Mouse (Mus musculus) heart, postnatal 25 days (tissue): ENCODE data around the gene Cspg4. TPM values are rescaled to one million over a fixed set of nuclear protein-coding genes. Genes with fewer than 3 reads are reported as not detected.
"Not testable (repeated sequence)": the region's sequence is repeated elsewhere in the genome, so short reads cannot be mapped to it uniquely, and the experiment has no call there.

Source experiments
- DNase-seq: peaks from one replicate; pipeline ENCODE4 v3.0.0; 2022; ENCODE audit warnings: low spot score
- intact Hi-C: fragments of 180-260 bp; cut with DNase I; formaldehyde crosslinking; loops from one replicate; pipeline ENCODE4 v1.15.1; 2025
- total RNA-seq, 2 experiments: library from RNA; stranded (reverse); gene quantifications; 2 replicates each; pipeline ENCODE4 v1.2.3; 2021

Gene Cspg4
- total RNA-seq, 2 experiments from 2014 or later, result 15.2 to 20.4 TPM

DNA sequence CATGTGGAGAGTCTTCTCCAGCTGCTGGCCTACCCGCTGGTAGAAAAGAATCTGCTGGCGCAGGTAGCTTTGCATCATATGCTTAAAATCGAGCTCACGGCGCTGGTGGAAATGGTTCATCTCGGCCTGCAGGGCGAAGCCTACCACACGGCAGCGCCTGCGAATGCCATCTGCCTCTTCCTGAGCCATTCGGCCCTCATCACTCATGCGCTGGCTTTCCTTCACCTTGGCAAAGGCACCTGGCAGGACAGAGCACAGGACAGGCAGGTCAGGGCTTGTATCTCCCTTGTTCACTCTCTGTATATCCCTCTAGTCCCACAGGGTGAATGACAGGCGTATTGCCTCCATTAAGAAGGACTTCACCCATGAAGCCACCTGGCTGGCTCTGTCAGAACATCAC, 53.6 kb downstream of the Cspg4 start:
- no peak for DNase-seq
- intact Hi-C loops, result no loop called here

DNA sequence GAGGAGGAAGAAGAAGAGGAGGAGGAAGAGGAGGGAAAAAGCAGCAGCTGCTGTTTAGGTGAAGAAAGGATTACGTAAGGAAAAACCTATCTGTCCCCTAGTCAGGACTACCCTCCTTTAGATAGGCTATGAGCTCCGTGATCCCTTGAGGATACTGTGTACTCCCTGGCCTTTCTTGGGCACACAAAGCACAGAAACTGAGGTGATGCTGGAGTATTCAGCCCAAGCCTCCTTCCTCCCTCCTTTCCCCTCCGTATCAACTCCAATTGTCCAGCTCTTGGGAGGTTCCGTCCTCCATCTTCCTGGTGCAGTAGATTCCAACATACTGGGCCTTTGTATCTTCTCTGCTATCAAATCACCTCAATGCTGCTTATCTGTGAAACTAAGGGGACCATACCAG, 57.9 kb downstream of the Cspg4 start:
- no peak for DNase-seq
- intact Hi-C loops, result no loop called here

DNA sequence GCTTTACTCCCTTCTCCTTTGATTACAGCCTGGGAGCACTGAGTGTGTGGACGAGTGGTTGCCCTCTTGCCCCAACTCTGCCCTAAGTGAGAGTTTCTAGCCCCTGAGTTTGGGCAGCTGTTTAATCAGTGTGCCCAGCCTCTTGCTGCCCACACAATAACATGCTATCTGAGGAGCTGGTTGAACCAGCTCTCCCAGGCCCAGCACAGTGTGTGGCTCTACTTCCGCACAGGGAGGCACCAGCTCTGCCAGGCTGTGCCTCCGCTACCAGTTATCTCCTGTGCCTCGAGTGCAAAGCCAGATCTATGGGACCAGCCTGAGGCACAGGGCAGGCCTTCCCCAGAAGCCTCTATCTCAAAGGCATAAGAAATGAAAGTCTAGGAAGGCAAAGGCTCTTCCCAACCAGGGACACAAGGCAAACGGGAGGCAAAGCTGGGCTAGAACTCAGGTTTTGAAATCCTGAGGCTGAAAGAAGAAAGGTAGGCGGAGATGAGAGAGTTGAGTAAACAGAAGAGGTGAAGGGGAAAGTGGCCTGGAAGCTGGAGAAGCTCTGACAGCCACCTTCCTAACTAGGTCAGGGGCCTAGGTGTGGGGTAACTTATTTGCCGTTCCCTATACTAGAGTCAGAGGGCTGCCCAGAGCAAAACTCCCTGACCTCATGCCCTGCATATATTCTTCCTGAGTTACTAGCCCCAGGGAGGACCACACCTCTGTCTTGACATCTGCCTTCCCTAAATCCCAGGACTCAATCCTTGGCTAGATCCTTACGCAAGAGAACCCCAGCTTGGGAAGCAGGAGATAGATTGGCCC, 59.2 kb downstream of the Cspg4 start:
- DNase-seq, result no peak
- intact Hi-C loops, result loop anchor here (2.0 kb wide), 1 partner anchor 29 kb away; no protein-coding TSS in a partner anchor

DNA sequence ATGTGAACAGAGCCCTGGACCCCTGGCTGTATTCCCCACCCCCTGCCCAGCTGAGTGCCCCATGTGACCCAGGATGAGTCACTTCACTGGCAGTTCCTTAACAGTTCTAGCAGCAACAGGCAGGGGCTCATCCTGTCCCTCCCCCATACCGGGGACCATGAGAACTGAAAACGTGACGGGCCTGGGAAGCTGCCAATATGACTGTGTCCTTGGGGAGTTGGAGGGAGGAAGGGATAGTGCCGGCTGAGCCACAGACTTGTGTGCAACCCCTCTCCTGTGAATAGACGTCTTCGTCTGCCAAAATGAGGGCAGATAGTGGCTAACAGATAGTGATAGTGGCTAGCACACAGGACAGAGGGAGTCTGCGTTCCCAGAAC, 59.8 kb downstream of the Cspg4 start:
- intact Hi-C loops, result loop anchor here (2.0 to 5.0 kb wide), 2 partner anchors 30 to 208 kb away; partner anchors contain the start of gene Man2c1
- DNase-seq, result peak; percentile 89

DNA sequence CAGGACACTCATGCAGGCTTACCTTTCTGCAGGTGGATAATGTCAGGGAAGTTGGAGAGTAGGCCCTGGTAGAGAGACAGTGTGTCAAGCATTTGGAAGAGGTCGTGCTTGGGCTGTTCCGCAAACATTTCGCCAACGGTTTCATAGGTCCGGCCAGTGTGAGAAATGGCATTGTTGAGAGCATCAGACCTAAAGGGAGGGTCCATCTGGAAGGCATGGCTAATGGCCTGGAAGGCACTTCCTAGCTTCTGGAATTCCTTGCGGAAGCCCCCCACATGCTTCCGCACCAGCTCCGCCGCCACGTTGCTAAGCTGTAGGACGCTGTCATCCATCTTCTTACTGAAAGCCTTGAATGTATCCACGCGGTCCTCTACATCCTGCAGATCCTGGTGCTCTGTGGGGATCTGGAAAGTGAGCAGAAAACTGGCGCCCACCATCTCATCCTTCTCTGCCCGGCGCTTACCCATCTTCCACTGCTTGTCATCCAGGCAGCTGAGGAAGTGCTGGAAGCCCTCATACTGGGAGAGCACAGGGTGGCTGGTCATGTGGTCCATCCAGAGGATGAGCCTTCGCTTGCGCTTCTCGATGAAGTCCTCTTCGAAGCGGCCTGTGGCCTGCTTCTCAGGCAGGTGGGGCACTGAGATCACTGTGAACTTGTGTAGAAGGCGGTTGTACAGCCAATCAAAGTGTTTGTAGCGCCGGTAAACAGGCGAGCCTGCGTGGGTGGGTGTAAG, 60.6 kb downstream of the Cspg4 start:
- intact Hi-C loops, result loop anchor here (2.0 to 5.0 kb wide), 2 partner anchors 31 to 207 kb away; partner anchors contain the start of gene Man2c1
- no peak for DNase-seq

DNA sequence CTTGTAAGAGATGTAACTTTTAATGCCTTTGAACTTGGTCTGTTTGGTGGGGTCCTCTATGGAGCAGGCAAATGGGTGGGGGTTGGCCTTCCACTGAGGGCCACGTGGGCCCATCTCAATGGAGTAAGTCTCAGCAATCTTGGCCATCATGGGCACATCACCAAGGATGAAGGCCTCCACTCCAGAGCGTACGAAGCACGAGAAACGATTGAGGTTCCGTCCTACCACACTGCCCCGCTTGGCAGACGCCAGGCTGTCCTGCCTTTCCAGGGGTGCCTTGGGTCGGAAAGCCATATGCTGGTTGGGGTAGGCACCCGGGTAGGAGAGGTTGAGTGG, 61.2 kb downstream of the Cspg4 start:
- intact Hi-C loops, result loop anchor here (5.0 kb wide), 1 partner anchor 206 kb away; the partner anchor contains the start of gene Man2c1
- DNase-seq, result no peak

DNA sequence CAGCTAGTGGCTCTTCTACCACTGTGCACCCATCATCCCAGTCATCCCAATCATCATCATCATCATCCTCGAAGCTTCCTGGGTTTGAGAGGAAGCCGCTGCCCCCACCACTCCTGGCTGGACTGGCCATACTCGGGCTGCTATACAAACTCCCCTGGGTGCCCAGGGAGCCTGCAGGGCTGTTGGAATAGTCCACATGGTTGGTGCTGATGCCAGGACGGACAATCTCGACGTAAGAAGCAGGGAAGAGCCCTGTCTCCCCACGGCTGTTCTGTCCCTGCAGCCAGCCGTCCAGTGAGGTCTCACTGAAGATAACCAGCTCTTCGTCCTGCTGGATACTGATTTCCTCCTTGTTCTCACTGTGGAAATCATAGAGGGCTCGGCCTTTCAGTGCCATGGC, 61.6 kb downstream of the Cspg4 start:
- DNase-seq, result no peak
- intact Hi-C loops, result loop anchor here (5.0 kb wide), 1 partner anchor 206 kb away; the partner anchor contains the start of gene Man2c1

DNA sequence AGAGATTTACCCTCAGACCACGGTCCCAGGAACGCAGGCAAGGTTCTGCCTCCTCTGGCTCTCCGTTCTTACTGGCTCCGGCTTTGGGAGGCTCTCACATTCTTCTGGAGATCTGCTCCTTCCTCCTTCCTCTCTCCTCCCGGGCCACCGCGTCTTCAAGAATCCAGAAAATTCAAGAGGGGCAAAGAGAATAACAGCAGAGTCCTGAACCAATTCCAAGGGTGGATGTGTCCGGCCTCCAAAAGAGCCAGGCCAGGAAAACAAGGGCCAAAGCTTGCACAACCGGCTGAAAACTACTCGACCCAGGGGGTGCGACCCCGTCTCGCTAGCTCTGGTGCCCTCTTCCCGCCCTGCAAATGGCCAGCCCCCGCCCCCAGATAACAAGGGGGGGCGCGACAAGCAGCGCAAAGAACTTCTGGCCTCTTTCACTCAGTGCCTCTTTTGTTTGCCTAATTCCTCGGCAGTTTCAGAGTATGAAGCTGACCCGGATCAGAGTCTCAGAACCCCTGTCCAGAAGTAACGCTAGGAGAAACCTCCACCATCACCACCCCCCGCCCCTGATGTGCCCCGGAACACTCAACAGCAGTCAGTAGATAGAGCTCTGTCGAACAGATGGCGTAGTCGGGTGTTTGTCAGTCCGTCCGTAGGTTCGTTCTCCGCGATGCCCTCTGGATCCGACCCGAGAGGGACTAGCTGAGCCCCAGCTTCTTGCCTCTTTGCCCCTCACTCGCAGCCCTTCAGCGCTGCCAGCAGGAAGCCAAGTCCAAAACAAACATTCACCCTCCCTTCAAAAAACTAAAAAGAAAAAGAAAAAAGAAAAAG, 62.6 kb downstream of the Cspg4 start:
- intact Hi-C loops, result loop anchor here (5.0 kb wide), 1 partner anchor 205 kb away; the partner anchor contains the start of gene Man2c1
- peak; percentile 64 for DNase-seq

DNA sequence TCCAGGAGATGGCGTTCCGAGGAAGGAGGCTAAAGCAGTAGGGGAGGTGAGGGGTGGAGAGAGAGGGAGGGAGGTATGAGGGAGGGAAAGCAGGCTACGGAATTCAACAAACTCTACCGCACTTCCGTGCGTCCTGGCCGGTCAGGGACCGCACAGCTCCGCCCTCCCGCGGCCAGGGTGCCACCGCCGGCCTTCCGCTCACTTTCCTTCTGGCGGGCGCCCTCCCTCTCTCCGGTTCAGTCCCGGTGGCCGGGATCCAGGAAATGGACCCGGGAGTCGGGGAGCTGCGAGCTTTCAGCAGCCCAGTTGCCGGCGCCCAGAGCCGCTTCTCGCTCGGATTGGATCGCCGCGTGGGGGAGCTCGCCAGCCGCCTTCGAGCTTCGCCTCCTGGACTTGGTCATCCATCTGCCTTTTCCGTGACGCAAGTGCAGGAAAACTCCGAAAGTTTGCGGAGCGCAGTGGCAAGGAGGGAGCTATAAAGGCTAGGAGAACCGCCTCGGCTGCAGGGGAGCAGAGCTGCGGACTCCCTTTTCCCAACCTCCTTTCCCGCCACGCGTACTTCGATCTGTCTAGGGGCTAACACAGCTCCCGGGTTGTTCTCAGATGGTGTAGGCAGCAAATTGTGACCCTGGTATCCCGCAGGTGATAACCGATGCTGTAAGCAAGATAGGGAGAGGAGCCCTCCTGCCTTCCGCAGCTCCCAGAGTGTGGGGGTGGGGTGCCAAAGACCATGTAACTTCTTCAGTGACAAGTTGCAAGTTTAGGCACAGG, 63.4 kb downstream of the Cspg4 start, which contains the start of gene Snx33:
Gene Snx33 (minus strand): TSS at position 331 of the 771 bp plus-strand sequence.
- intact Hi-C loops, result loop anchor here (5.0 kb wide), 1 partner anchor 204 kb away; the partner anchor contains the start of gene Man2c1
- DNase-seq, result peak; percentile 92

DNA sequence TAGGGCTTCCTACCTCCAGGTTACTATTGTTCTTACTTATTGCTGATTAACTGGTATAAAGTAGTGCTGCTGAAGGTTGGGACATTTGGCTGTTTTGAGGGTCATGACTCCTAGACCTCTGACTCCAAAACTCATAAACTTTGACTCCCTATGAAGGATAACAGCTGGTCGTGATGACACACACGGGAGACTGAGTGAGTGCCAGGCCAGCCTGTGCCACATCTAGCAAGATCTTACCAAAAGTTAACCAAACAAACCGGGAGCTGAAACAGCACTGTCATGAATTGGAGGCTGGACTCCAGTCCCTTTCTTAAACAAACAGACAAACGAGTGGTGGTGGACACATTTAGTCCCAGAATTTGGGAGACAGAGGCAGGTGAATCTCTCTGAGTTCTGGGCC, 64.7 kb downstream of the Cspg4 start:
- intact Hi-C loops, result loop anchor here (5.0 kb wide), 1 partner anchor 203 kb away; the partner anchor contains the start of gene Man2c1
- no peak for DNase-seq

DNA sequence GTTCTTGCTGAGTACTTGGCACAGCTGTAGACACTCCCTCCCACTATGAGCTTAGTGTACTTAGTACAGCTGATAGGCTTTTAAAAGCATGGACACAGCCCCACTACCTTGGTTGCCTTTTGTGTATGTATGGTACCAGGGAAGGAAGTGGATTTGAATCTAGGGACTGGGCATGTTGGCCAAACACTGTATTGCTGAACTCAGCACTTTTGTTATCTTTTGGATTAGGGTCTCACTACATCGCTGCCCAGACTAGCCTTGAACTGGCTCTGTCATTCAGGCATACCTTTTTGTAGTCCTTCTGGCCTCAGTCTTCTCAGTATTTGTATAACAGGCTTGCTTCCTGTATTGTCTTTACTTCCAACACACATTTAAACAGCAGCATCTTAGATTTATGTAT, 65.7 kb downstream of the Cspg4 start:
- intact Hi-C loops, result loop anchor here (5.0 kb wide), 1 partner anchor 142 kb away; the partner anchor contains the start of gene Sin3a
- DNase-seq, result no peak

DNA sequence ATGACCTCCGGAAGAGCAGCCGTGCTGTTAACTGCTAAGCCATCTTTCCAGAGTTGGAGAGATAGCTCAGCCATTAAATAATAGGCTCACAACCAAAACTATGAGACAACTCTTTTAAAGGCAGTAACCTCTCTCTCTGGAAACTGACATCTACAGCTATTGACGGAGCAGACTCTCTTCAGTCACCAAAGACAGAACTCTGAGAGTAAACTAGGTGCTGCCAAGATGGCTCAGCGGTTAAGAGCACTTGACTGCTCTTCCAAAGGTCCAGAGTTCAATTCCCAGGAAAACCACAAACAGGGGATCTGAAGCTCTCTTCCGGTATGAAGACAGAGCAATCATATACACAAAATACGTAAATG, 72.0 kb downstream of the Cspg4 start:
- intact Hi-C loops, result no loop called here
- no peak for DNase-seq

DNA sequence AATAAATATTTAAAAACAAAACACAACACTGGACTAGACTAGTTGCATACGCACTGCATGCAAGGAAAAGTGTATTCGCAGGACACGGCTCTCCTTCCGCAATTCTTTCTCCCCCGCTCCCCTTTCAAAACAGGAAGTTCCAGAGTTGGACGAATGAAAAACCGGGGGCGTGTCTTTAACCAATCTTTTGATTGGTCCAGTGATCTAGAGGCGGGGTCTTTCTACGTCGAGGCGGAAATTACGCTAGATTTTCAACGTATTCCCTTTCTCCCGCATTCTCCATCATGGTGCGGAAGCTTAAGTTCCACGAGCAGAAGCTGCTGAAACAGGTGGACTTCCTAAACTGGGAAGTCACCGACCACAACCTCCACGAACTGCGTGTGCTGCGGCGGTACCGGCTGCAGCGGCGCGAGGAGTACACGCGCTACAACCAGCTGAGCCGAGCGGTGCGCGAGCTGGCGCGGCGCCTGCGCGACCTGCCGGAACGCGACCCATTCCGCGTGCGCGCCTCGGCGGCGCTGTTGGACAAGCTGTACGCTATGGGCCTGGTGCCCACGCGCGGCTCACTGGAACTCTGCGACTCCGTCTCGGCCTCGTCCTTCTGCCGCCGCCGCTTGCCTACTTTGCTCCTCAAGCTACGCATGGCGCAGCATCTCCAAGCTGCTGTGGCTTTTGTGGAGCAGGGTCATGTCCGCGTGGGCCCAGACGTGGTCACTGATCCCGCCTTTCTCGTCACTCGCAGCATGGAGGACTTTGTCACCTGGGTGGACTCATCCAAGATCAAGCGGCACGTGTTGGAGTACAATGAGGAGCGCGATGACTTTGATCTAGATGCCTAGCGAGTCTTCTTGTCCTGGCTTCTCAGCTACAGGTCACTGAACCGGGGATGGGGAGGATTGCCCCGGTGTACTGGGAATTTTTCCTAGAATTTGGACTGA, 72.7 kb downstream of the Cspg4 start, which contains the start of gene Imp3:
Gene Imp3 (plus strand): TSS at position 253 of the 938 bp plus-strand sequence.
- peak; percentile 80 for DNase-seq
- intact Hi-C loops, result no loop called here

DNA sequence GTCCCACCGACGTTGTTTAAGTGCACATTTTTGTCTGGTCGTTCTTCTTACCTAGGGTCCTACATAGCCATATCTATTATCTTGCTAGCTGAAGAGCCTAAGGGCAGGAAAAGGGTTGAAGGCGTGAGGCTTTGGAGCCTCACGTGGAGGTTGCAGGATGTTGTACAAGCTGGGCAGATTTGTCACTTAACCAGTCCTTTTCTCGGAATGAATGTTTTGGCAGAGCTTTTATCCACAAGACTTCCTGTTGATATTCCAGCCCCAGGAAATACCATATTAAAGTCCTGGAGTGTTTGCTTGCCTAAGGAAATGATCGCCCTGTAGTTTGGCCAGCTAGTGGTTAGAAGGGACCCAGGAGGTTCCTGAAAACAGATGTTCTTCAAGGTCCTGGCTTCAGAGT, 73.5 kb downstream of the Cspg4 start:
- DNase-seq, result no peak
- intact Hi-C loops, result no loop called here

DNA sequence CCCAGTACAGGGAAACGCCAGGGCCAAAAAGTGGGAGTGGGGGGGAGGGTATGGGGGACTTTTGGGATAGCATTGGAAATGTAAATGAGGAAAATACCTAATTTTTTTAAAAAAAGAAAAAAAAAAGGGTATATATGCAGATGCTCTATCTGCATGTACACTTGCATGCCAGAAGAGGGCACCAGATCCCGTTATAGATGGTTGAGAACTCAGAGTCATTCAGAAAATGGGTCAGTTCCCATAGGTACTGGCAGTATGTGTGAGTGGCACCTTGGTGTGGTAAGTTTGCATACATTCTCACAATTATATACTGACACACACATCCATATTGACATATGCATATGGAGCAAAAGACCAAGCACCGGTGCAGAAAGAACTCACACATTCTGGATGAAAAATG, 82.6 kb downstream of the Cspg4 start:
- intact Hi-C loops, DNase-seq: not testable (repeated sequence)

DNA sequence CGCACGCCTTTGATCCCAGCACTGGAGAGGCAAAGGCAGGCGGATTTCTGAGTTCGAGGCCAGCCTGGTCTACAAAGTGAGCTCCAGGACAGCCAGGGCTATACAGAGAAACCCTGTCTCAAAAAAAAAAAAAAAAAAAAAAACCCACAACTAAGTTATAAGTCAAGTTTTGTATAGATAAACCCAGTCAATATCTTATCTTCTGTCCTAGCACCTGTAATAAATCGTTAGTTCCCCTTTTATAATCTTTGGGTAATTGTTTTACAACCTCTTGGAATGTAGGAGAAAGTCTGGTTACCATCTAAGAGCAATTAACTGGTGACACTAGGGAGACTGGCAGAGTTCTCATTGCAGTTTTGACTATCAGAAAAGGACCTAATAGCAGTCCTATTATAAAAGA, 83.9 kb downstream of the Cspg4 start:
- DNase-seq, intact Hi-C loops: not testable (repeated sequence)
